Mouse (Mus musculus): ENCODE measurements around the gene Bicd2.

- TF ChIP-seq ZNF384 (IDR thresholded peaks at IDR 0.05; ENCODE audit: low read depth, low read length) (no peak), ZC3H11A (IDR thresholded peaks at IDR 0.05; ENCODE audit: borderline replicate concordance, low read depth, low read length) (no peak), CHD2 (IDR thresholded peaks at IDR 0.05; ENCODE audit: low read depth, low read length) (no peak), MAFK (IDR thresholded peaks at IDR 0.05; ENCODE audit: insufficient read depth, low read depth, low read length) (no peak), HCFC1 (IDR thresholded peaks at IDR 0.05; ENCODE audit: borderline replicate concordance, insufficient read depth, low read length) (no peak)
Measured at GRCm38 (mm10) chr13:49321452-49321851, 19.9 kb upstream of the Bicd2 start.
